Mouse (Mus musculus): ENCODE data around the gene Olfr322.
"Not testable (repeated sequence)": the region's sequence is repeated elsewhere in the genome, so short reads cannot be mapped to it uniquely, and the experiment has no call there.

Gene Olfr322

DNA sequence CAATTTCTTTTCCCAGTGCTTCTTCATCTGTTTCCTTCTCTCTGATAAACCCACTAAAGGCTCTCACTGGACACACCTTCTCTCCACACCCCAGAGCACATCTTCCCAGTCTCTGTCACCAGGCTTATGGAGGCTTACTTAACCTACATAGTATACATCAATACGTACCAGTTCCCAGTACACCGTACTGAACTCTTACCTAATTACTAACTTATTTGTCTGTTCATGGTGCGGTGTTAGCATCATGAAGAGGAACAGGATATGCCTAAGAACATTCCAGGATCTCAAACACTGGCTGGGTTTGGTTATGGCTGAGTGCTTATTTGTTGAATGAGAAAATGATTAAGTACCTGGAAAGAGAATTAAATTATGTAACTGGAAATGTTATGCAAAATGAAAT, 3.4 kb upstream of the Olfr322 start:
- H3K27me3 ChIP-seq (ENCODE audit: control insufficient read depth, insufficient read depth, low read length, poor library complexity, severe bottlenecking) = no peaks in the 10 kb centered on the region
- DNase-seq (ENCODE audit: low read depth, low spot score) = no peak

GRCm38 (mm10) chr11:58669252-58669651, 10.7 kb downstream of the Olfr322 start:
- Histone ChIP-seq H3K36me3 (ENCODE audit: control insufficient read depth, insufficient read depth, low read length, poor library complexity, severe bottlenecking) (no peaks in the 10 kb centered on the region), H3K27me3 (ENCODE audit: control insufficient read depth, insufficient read depth, low read length, poor library complexity, severe bottlenecking) (no peaks in the 10 kb centered on the region)
- DNase-seq (ENCODE audit: low read depth, low spot score) = no peak

More for the DNA sequence above, 3.4 kb upstream of the Olfr322 start:
- no peaks in the 10 kb centered on the region for H3K36me3 ChIP-seq (ENCODE audit: control insufficient read depth, insufficient read depth, low read length, poor library complexity, severe bottlenecking)

DNA sequence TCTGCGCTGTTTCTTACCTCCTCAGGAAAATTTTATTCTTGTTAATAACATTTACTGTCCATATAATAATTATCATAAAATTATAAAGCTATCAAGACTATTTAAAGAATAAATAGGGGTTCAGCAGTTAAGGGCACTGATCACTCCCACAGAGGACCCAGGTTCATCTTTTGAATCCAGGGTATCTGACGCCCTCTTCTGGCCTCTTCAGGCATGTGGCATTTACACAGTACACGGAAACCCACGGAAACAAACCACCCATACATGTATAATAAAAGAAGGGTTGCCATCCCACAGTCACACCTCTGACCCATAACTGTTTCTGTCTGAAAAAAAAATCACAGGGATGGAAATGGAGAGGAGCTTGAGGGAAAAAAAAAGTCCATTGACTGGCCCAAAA, 13.2 kb downstream of the Olfr322 start:
- H3K36me3 ChIP-seq (ENCODE audit: control insufficient read depth, insufficient read depth, low read length, poor library complexity, severe bottlenecking) = no peaks in the 10 kb centered on the region
- H3K27me3 ChIP-seq (ENCODE audit: control insufficient read depth, insufficient read depth, low read length, poor library complexity, severe bottlenecking) = no peaks in the 10 kb centered on the region
- no peak for DNase-seq (ENCODE audit: low read depth, low spot score)

DNA sequence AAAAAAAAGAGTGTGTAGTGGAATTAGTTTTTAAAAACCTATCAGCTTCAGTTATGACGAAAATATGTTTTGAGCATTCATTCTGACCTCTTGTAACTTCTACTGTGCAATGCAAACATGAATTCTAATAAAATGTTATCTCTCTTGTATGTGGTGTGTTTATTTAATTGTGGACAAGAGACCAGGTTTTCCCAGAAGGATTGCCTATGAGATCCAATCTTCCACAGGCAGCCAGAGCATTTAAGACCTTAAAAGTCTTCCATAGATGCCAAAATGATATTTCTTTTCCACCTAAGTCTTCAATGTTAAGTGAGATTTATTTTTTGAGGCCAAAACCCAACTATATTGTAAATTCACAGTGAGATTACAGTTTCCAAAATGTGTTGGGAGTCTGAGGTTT, 22.2 kb downstream of the Olfr322 start, which contains the start of gene Olfr320:
TSS of gene Olfr320 (plus strand) at position 301 of the 400 bp plus-strand sequence.
- Histone ChIP-seq H3K27me3 (ENCODE audit: control insufficient read depth, insufficient read depth, low read length, poor library complexity, severe bottlenecking) (no peaks in the 10 kb centered on the region), H3K36me3 (ENCODE audit: control insufficient read depth, insufficient read depth, low read length, poor library complexity, severe bottlenecking) (no peaks in the 10 kb centered on the region)
- DNase-seq (ENCODE audit: low read depth, low spot score) = no peak

- no peaks in the 10 kb centered on the region; the same call in 1 of the 2 replicates for H3K27me3 ChIP-seq (ENCODE audit: control insufficient read depth, insufficient read depth, low read length, poor library complexity, severe bottlenecking)
- H3K36me3 ChIP-seq (ENCODE audit: control insufficient read depth, insufficient read depth, low read length, poor library complexity, severe bottlenecking) = no peaks in the 10 kb centered on the region
- DNase-seq (ENCODE audit: low read depth, low spot score) = no peak
These were observed 40.3 kb downstream of the Olfr322 start, which contains the start of gene Olfr319 for GRCm38 (mm10) chr11:58698862-58699261. Olfr319 (plus strand) TSS chr11:58699162.

GRCm38 (mm10) chr11:58709086-58709485, 50.5 kb downstream of the Olfr322 start:
- no peak for DNase-seq (ENCODE audit: low read depth, low spot score)
- Histone ChIP-seq H3K27me3 (ENCODE audit: control insufficient read depth, insufficient read depth, low read length, poor library complexity, severe bottlenecking) (no peaks in the 10 kb centered on the region), H3K36me3 (ENCODE audit: control insufficient read depth, insufficient read depth, low read length, poor library complexity, severe bottlenecking) (no peaks in the 10 kb centered on the region)

DNA sequence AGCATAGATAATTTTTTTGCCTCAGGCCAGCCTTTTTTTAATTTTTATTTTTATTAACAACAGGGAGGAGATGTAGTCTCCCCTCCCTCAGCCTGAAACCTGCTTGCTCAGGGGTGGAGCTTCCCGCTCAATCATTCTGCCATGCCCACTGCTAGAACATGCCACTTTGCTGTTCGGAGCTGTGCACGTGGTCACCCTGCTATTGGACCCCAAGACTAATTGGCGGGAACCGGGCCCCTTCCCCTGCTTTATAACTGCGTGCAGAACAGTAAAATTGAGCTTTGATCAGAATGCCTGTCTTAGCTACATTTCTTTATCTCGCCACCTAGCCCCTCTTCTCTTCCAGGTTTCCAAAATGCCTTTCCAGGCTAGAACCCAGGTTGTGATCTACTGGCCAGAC, 59.1 kb downstream of the Olfr322 start:
- not testable (repeated sequence) for H3K27me3 ChIP-seq (ENCODE audit: control insufficient read depth, insufficient read depth, low read length, poor library complexity, severe bottlenecking); DNase-seq (ENCODE audit: low read depth, low spot score); H3K36me3 ChIP-seq (ENCODE audit: control insufficient read depth, insufficient read depth, low read length, poor library complexity, severe bottlenecking)

Data from splenic B cell, adult 2 months (primary cell).